Mouse (Mus musculus) lung, embryonic 15.5 days (tissue): ENCODE results near the gene Vamp2. TPM values are rescaled to one million over a fixed set of nuclear protein-coding genes. Genes with fewer than 3 reads are reported as not detected.

Experiments
- ATAC-seq: fragments of 200-750 bp; cut with Nextera tagmentation; 2 replicates; pipeline ENCODE4 v1.8.0; 2017; ENCODE audit warnings: moderate number of reproducible peaks, borderline replicate concordance; ENCODE audit not compliant: low FRiP score, low TSS enrichment; ENCODE audit errors: extremely low read depth
- H3K27ac ChIP-seq: fragments of 300-500 bp; sonication (generic); 2 replicates; pipeline ENCODE4 v1.5.1; 2015; ENCODE audit warnings: moderate library complexity, mild to moderate bottlenecking, inconsistent platforms
- H3K27me3 ChIP-seq: fragments of 300-500 bp; sonication (generic); 2 replicates; pipeline ENCODE4 v1.6.1; 2015; ENCODE audit warnings: inconsistent platforms
- H3K36me3 ChIP-seq: fragments of 300-500 bp; sonication (generic); 2 replicates; pipeline ENCODE4 v1.6.1; 2015; ENCODE audit warnings: inconsistent platforms
- H3K4me1 ChIP-seq: fragments of 300-500 bp; sonication (generic); 2 replicates; pipeline ENCODE4 v1.6.1; 2015; ENCODE audit warnings: inconsistent platforms
- H3K4me2 ChIP-seq: fragments of 300-500 bp; sonication (generic); 2 replicates; pipeline ENCODE4 v1.6.1; 2015; ENCODE audit warnings: inconsistent platforms, mild to moderate bottlenecking, moderate library complexity
- H3K4me3 ChIP-seq: fragments of 300-500 bp; sonication (generic); 2 replicates; pipeline ENCODE4 v1.5.1; 2015; ENCODE audit warnings: mild to moderate bottlenecking, inconsistent platforms
- H3K9ac ChIP-seq: fragments of 300-500 bp; sonication (generic); 2 replicates; pipeline ENCODE4 v1.6.1; 2015; ENCODE audit warnings: inconsistent platforms
- H3K9me3 ChIP-seq: fragments of 300-500 bp; sonication (generic); 2 replicates; pipeline ENCODE4 v1.6.1; 2016; ENCODE audit warnings: inconsistent platforms
- WGBS: fragments of 180-500 bp; shearing (Covaris S2); methylation state at CpG from one replicate; pipeline ENCODE4 v1.1.7; 2015; 5-methylcytosine and 5-hydroxymethylcytosine counted together
- polyA plus RNA-seq: library from polyadenylated mRNA; unstranded; fragments of >200 nt; fragmentation: Nextera tagmentation; extraction: Ambion mirVana; gene quantifications from 2 replicates; pipeline ENCODE4 v1.2.1, GENCODE M21; 2015

Gene Vamp2
- polyA plus RNA-seq, 1 experiment from 2014 or later = 66.6 TPM

DNA sequence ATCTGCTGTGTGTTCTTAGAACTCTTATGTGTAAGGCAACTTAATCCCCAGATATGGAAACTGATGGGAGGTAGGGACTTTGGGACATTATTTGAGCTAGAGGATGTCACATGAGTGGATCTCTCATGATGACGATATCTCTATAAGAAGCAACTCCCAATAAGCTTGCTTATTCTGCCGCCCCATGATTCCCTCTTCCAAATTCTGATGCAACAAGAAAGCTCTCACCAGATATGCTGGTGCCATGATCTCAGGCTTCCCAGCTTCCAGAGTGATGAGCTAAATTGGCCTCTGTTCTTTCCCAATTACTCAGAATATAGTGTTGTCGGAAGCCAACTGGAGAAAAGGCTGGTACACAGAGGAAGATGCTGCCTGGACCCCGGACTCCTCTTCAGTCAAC lies 23.6 kb downstream of the Vamp2 start:
- Histone ChIP-seq H3K9ac (no peak overlapping the region), H3K9me3 (no peaks in the 10 kb centered on the region), H3K4me1 (peaks cover 21% of the 10 kb centered on the region), H3K36me3 (peaks cover 28% of the 10 kb centered on the region), H3K27me3 (no peaks in the 10 kb centered on the region), H3K4me3 (peak overlapping the region; percentile 51; the same call in 1 of the 2 replicates), H3K4me2 (peak overlapping the region; percentile 57), H3K27ac (no peak overlapping the region)
- WGBS = 57% methylated on average over 4 of the region's 4 CpGs
- ATAC-seq = no peak

DNA sequence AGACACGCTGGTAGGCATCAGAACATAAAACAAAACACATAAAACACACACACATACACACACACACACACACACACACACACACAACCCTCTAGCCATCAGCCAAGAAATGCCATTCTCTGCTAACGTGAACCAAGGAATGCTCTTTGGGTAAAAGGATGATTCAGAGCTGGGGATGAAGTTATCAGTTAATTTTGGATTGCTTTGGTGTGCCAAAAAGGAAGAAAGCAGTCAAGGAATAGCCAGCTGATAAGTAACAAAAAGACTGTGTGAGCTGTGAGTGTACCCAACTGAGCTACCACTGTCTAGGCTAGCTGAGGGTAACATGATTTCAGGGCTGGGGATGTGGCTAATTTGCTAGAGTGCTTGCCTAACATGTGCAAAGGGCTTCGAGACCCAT lies 25.7 kb downstream of the Vamp2 start:
- Histone ChIP-seq H3K9ac (no peak overlapping the region), H3K27ac (no peak overlapping the region), H3K27me3 (no peaks in the 10 kb centered on the region), H3K4me3 (no peak overlapping the region), H3K9me3 (no peaks in the 10 kb centered on the region), H3K4me2 (no peak overlapping the region), H3K4me1 (peaks cover 31% of the 10 kb centered on the region), H3K36me3 (peaks cover 7% of the 10 kb centered on the region)
- no peak for ATAC-seq
- WGBS = 58% methylated on average over 3 of the region's 3 CpGs

DNA sequence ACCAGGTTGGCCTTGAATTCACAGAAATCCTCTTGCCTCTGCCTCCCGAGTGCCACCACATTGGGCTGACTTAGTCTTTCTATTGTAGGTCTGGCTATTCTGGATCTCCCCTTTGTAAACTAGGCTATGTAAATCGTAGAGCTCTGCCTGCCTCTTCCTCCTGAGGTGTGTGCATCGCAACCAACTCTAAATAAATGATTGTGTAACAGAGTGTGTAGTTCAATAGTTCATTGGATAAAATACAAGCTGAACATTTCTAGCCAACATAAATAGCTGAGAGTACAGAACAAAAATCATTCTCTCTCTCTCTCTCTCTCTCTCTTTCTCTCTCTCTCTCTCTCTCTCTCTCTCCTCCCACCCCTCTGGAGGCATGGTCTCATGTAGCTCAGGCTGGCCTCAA lies 26.3 kb downstream of the Vamp2 start:
- no peak overlapping the region for H3K4me2 ChIP-seq
- H3K4me1 ChIP-seq = peaks cover 32% of the 10 kb centered on the region
- ATAC-seq = no peak
- H3K9ac ChIP-seq = no peak overlapping the region
- no peak overlapping the region for H3K27ac ChIP-seq
- WGBS = 69% methylated on average over 3 of the region's 3 CpGs
- no peak overlapping the region for H3K4me3 ChIP-seq
- peaks cover 1% of the 10 kb centered on the region for H3K36me3 ChIP-seq
- H3K27me3 ChIP-seq = no peaks in the 10 kb centered on the region
- H3K9me3 ChIP-seq = no peaks in the 10 kb centered on the region

DNA sequence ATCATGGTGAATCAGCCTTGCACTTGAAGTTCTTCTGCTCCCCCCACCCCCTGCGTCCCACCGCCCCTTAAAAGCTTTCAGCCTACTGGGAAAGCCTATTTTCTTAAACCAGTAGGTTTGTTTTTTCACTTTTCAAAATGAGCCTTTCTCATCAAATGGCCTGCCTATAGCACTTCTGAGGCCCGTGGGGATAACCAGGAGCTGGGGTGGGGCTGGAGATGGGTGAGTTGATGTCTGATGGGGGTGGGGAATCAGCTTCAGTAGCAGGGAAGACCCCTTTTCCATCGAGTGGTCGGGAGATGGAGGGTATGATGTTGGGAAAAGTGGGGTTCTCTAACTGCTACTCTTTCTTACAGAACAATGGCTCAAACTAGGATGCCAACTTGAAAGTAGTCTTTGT lies 28.6 kb downstream of the Vamp2 start:
- H3K27ac ChIP-seq = no peak overlapping the region
- no peaks in the 10 kb centered on the region for H3K9me3 ChIP-seq
- peaks cover 41% of the 10 kb centered on the region for H3K4me1 ChIP-seq
- no peaks in the 10 kb centered on the region for H3K27me3 ChIP-seq
- peak overlapping the region; percentile 66; the same call in 1 of the 2 replicates for H3K4me3 ChIP-seq
- no peak for ATAC-seq
- peak overlapping the region; percentile 94 for H3K4me2 ChIP-seq
- H3K36me3 ChIP-seq = no peaks in the 10 kb centered on the region
- no peak overlapping the region for H3K9ac ChIP-seq
- WGBS = 51% methylated on average over 5 of the region's 5 CpGs

DNA sequence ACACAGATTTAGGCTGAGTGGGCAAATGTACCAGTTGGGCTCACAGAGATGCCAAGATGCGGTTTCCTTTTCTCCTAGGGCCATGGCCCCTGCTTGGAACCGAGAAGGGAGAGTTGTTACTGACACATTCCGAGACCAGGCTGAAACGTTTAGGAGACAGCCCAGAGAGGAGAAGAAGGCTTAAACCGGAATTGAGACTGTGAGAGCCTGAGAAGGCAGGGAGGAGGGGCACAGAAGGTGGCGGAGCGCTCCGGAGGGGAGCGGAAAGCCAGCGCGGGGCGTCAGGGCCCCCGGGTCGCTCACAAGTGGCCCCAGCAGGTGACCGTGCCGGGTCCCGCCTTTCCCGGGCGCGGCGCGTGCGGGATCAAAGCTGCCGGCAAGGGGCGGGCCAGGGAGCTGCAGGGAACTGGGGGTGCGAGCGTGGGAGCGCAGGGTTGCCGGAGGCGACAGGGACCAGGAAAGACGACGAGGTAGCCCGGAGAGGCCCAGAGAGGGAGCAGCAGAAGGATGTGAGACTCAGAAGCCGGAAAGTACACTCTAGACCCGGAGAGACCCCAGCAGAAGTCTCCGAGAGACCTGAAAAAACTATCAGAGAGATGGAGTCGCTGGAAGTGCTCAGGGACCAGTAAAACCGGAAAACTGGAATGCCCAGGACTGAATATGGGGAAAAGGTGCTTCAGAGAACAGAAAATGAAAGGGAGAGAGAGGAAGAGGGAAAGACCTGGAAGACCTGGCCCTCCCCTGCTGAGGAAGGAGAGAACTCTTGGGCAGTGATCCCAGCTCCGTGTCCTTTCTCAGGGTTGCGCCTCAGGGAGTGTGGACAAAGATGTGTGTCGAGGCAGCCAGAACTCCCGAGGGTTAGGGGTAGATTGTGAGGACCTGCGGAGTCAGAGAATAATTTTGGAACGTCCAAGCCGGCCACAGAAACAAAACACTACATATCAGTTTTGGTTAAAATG lies 29.7 kb downstream of the Vamp2 start:
- peak overlapping the region; percentile 66 for H3K4me3 ChIP-seq
- H3K27me3 ChIP-seq = no peaks in the 10 kb centered on the region
- H3K9ac ChIP-seq = peak overlapping the region; percentile 59
- H3K36me3 ChIP-seq = no peaks in the 10 kb centered on the region
- H3K27ac ChIP-seq = peak overlapping the region; percentile 89
- no peaks in the 10 kb centered on the region for H3K9me3 ChIP-seq
- H3K4me1 ChIP-seq = peaks cover 38% of the 10 kb centered on the region
- no peak for ATAC-seq
- WGBS = under 1% methylated on average over 45 of the region's 45 CpGs
- H3K4me2 ChIP-seq = peak overlapping the region; percentile 94

DNA sequence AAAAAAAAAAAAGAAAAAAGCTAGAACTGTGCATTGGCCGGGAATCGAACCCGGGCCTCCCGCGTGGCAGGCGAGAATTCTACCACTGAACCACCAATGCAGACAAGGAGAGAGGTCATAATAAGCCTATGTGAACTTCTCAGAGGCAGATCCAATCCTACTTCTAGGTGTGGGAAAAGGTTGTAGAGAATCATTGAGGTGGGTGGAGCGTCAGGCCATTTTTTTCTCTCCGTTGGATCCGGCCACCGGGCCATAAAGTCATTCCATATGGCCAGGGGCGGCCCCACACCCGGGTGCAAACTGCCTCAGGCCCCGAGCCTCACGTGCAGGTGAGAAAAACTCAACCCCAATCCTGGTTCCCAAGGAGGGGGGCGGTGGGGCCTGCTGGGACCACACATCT lies 30.5 kb downstream of the Vamp2 start:
- peak overlapping the region; percentile 59 for H3K9ac ChIP-seq
- H3K27ac ChIP-seq = no peak overlapping the region
- no peaks in the 10 kb centered on the region for H3K36me3 ChIP-seq
- ATAC-seq = no peak
- no peaks in the 10 kb centered on the region for H3K27me3 ChIP-seq
- 0% methylated on average over 15 of the region's 15 CpGs for WGBS
- H3K9me3 ChIP-seq = no peaks in the 10 kb centered on the region
- H3K4me3 ChIP-seq = peak overlapping the region; percentile 66
- peaks cover 40% of the 10 kb centered on the region for H3K4me1 ChIP-seq
- H3K4me2 ChIP-seq = peak overlapping the region; percentile 94

DNA sequence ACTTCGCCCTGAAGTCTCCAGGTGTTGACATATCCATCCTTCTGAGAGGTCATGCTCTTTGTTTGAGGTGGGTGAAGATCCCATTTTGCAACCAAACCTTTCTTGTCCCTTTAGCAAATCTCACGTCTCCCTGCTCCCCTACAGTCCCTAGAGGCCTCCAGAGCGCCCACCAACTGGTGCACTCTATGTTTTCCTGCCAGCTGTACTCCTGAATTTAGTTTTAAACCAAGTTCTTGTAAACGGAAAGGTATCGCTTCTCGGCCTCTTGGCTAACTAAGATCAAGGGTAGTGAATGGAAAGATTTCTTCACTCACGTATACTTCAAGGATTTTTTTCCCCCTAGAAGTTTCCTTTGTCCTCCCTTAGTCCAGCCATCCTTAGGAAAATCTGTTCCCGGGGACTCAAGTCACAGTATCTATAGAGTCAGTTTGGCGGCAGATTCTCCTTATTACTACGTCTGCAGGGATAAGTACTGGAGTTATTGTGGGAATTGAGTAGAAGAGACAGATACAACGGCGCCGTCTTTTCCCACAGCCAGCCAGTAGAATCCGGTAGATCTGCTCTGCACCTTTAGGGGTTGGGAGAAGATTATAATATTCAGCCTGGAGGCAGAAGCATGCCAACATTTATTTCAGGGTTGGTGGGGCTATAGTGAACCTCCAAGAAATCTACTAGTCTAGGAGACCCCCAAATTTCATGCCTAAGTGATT lies 31.3 kb downstream of the Vamp2 start:
- 37% methylated on average over 14 of the region's 14 CpGs for WGBS
- peaks cover 40% of the 10 kb centered on the region for H3K4me1 ChIP-seq
- peak overlapping the region; percentile 94 for H3K4me2 ChIP-seq
- no peaks in the 10 kb centered on the region for H3K9me3 ChIP-seq
- peak overlapping the region; percentile 3; the same call in 1 of the 2 replicates for H3K9ac ChIP-seq
- no peaks in the 10 kb centered on the region for H3K27me3 ChIP-seq
- H3K27ac ChIP-seq = no peak overlapping the region
- no peaks in the 10 kb centered on the region for H3K36me3 ChIP-seq
- peak overlapping the region; percentile 80 for H3K4me3 ChIP-seq
- ATAC-seq = no peak

DNA sequence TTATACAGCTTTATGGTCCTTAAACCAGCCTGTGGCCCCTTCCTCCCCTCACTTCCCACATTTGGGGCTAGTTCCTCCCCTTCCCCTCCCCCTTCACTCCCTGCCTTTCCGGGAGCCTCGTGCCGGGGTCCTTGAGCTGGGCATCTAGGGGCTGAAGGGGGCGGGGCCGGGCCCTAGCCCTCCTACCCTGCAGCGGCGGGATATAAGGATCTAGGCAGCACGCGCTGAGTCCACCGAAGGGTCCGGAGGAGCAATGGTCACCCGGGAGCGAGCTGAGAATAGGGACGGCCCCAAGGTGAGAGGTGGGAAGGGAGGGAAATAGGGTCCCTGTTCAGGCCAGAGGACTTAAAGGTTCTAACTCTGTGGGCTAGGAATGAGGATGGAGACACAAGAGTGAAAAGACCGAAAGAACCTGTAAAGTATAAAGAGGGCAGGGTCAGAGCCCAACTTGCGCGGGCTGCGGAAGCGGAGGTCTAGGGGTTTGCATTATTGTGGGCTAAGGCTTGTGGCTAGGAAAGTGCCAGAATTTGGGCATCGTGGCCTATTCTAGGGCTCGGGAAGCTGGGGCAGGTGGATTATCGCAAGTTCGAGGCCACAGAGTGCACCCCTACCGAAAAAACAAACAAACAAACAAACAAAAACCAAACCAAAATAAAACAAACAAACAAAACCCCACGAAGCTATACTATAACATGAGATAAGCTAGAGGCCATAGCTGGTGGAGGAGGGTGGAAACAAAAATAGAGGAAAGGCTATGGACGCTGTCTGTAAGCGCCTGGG lies 32.1 kb downstream of the Vamp2 start, which contains the start of gene Hes7:
TSS of gene Hes7 (plus strand) at position 184 of the 780 bp plus-strand sequence.
- WGBS = under 1% methylated on average over 27 of the region's 27 CpGs
- Histone ChIP-seq H3K27me3 (no peaks in the 10 kb centered on the region), H3K9me3 (no peaks in the 10 kb centered on the region), H3K36me3 (no peaks in the 10 kb centered on the region), H3K27ac (peak within 1 kb of the TSS; percentile 98; the same call in 1 of the 2 replicates), H3K4me1 (peaks cover 40% of the 10 kb centered on the region), H3K4me3 (peak within 1 kb of the TSS; percentile 80), H3K9ac (peak within 1 kb of the TSS; percentile 78), H3K4me2 (peak within 1 kb of the TSS; percentile 94)
- ATAC-seq = no peak

DNA sequence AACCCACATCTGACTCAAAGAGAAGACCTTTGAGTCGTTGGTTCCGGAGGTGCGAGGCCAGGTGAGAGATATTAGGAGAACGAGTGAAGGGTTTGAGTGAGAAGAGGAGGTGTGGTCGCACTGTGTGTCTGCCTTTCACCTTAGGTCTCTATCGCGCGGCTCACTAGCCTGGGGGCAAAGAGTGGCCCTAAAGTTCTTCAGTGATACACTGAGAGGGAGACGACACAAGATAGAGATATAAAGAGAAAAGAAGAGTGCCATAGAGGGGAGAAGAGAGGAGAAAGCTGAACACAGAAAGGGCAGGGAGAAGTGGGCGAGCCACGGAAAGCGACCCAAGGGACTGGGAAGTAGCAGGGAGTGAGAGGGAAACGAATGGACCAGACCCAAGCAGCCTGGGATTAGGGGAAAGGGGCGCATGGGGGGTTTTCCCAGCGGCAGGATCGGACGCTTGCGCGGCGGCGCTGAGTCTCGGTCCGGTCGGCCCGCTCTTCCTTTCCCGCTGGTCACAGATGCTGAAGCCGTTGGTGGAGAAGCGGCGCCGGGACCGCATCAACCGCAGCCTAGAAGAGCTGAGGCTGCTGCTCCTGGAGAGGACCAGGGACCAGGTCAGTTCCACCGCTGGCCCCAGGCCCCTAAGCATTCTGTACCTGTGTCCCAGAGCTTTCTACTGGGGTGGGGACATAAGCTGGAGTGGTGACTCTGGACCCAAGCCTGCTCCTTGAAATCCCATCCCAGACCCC lies 32.9 kb downstream of the Vamp2 start:
- H3K4me2 ChIP-seq = peak overlapping the region; percentile 94
- under 1% methylated on average over 32 of the region's 33 CpGs for WGBS
- no peaks in the 10 kb centered on the region for H3K36me3 ChIP-seq
- peaks cover 48% of the 10 kb centered on the region for H3K4me1 ChIP-seq
- H3K27me3 ChIP-seq = no peaks in the 10 kb centered on the region
- no peaks in the 10 kb centered on the region for H3K9me3 ChIP-seq
- H3K27ac ChIP-seq = peak overlapping the region; percentile 98
- peak overlapping the region; percentile 80 for H3K4me3 ChIP-seq
- ATAC-seq = no peak
- peak overlapping the region; percentile 78 for H3K9ac ChIP-seq

DNA sequence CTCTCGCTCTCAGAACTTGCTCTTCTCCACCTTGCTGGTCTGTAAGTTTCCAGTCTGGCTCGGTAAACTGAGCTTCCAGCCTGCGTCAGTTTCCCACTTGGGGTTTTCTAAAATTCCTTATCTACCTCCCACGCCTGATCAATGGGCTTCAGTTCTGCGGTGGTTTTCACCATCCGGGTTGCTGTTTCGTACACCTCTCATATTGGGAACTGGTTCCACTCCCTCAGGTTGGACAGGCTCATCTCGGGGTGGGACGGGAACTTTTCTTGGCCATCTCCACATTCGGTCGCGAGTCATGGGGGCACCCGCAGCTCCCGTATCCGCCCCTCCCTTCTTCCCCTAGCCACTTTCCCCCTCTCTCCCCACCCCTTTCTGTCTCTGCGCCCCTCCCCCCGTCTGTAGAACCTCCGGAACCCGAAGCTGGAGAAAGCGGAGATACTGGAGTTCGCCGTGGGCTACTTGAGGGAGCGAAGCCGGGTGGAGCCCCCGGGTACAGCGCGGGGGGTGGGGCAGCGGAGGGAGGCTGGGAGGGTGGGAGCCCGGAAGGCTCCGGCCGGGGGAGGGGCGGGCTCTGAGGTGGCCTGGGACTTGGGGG lies 33.5 kb downstream of the Vamp2 start:
- H3K4me1 ChIP-seq = peaks cover 52% of the 10 kb centered on the region
- H3K9ac ChIP-seq = peak overlapping the region; percentile 78
- no peak; the same call in 1 of the 2 replicates for ATAC-seq
- no peaks in the 10 kb centered on the region for H3K36me3 ChIP-seq
- under 1% methylated on average over 31 of the region's 32 CpGs for WGBS
- H3K9me3 ChIP-seq = no peaks in the 10 kb centered on the region
- H3K27me3 ChIP-seq = no peaks in the 10 kb centered on the region
- H3K27ac ChIP-seq = peak overlapping the region; percentile 98
- peak overlapping the region; percentile 80 for H3K4me3 ChIP-seq
- H3K4me2 ChIP-seq = peak overlapping the region; percentile 94
